Mouse (Mus musculus) forebrain, embryonic 11.5 days (tissue): ENCODE results near the gene Spink2. TPM values are rescaled to one million over a fixed set of nuclear protein-coding genes. Genes with fewer than 3 reads are reported as not detected.
"Not testable (repeated sequence)": the region's sequence is repeated elsewhere in the genome, so short reads cannot be mapped to it uniquely, and the experiment has no call there.

Experiments used
- ATAC-seq: fragments of 200-750 bp; cut with Nextera tagmentation; replicated peaks from 2 replicates; pipeline ENCODE4 v1.8.0; 2017; ENCODE audit warnings: moderate TSS enrichment; ENCODE audit not compliant: low FRiP score
- DNase-seq: peaks from one replicate; pipeline ENCODE4 v3.0.0-alpha.2; 2017; ENCODE audit warnings: low spot score
- H3K27ac ChIP-seq: fragments of 300-500 bp; sonication (generic); 2 replicates; pipeline ENCODE4 v1.5.1; 2014; ENCODE audit warnings: low read depth, low read length
- H3K27me3 ChIP-seq: fragments of 300-500 bp; sonication (generic); 2 replicates; pipeline ENCODE4 v1.6.1; 2014; ENCODE audit warnings: mild to moderate bottlenecking, low read length, mixed read lengths; ENCODE audit not compliant: control insufficient read depth, insufficient read depth
- H3K36me3 ChIP-seq: fragments of 300-500 bp; sonication (generic); 2 replicates; pipeline ENCODE4 v1.6.1; 2014; ENCODE audit warnings: mild to moderate bottlenecking, low read length, moderate library complexity, mixed read lengths; ENCODE audit not compliant: control insufficient read depth, insufficient read depth
- H3K4me1 ChIP-seq: fragments of 300-500 bp; sonication (generic); replicated peaks from 2 replicates; pipeline ENCODE4 v1.6.1; 2014; ENCODE audit warnings: low read length, mixed read lengths; ENCODE audit not compliant: control insufficient read depth, insufficient read depth
- H3K4me2 ChIP-seq: fragments of 300-500 bp; sonication (generic); 2 replicates; pipeline ENCODE4 v1.6.1; 2014; ENCODE audit warnings: low read depth, mild to moderate bottlenecking, low read length, moderate library complexity, mixed read lengths; ENCODE audit not compliant: severe bottlenecking
- H3K4me3 ChIP-seq: fragments of 300-500 bp; sonication (generic); 2 replicates; pipeline ENCODE4 v1.5.1; 2014; ENCODE audit warnings: low read depth, low read length
- H3K9ac ChIP-seq: fragments of 300-500 bp; sonication (generic); 2 replicates; pipeline ENCODE4 v1.6.1; 2014; ENCODE audit warnings: low read length
- H3K9me3 ChIP-seq: fragments of 300-500 bp; sonication (generic); 2 replicates; pipeline ENCODE4 v1.6.1; 2016; ENCODE audit warnings: low read length, mixed read lengths; ENCODE audit not compliant: control insufficient read depth
- WGBS: fragments of 180-500 bp; shearing (Covaris S2); extraction: QIAGEN DNeasy Blood & Tissue Kit; methylation state at CpG from one replicate; pipeline ENCODE4 v1.1.7; 2014; 5-methylcytosine and 5-hydroxymethylcytosine counted together
- polyA plus RNA-seq: library from polyadenylated mRNA; unstranded; fragments of >200 nt; fragmentation: Nextera tagmentation; extraction: Ambion mirVana; gene quantifications from 2 replicates; pipeline ENCODE4 v1.2.1, GENCODE M21; 2014

Gene Spink2
- polyA plus RNA-seq, 1 experiment from 2014 or later: 1.2 TPM

GRCm38 (mm10) chr5:77245787-77246671 is 34.8 kb upstream of the Spink2 start:
- Histone ChIP-seq H3K4me1 (no peaks in the 10 kb centered on the region; the same call in 1 of the 2 replicates), H3K27ac (peak overlapping the region; percentile 76), H3K27me3 (no peaks in the 10 kb centered on the region), H3K4me2 (peak overlapping the region; percentile 46), H3K9ac (0 out of 2 replicates have a peak overlapping the region, but pooled peaks have one; percentile 2), H3K36me3 (no peaks in the 10 kb centered on the region), H3K9me3 (no peaks in the 10 kb centered on the region), H3K4me3 (peak overlapping the region; percentile 11)
- peak; percentile 64 for DNase-seq
- peak; percentile 85 for ATAC-seq
- 28% methylated on average over 26 of the region's 26 CpGs for WGBS

GRCm38 (mm10) chr5:77245463-77245786 is 34.2 kb upstream of the Spink2 start:
- Histone ChIP-seq H3K36me3 (no peaks in the 10 kb centered on the region), H3K4me3 (peak overlapping the region; percentile 11; the same call in 1 of the 2 replicates), H3K27me3 (no peaks in the 10 kb centered on the region), H3K9me3 (no peaks in the 10 kb centered on the region), H3K9ac (0 out of 2 replicates have a peak overlapping the region, but pooled peaks have one; percentile 2), H3K4me2 (peak overlapping the region; percentile 46), H3K27ac (peak overlapping the region; percentile 76), H3K4me1 (no peaks in the 10 kb centered on the region; the same call in 1 of the 2 replicates)
- DNase-seq (peak; percentile 68), ATAC-seq (peak; percentile 67; the same call in 1 of the 2 replicates)
- WGBS: 39% methylated on average over 7 of the region's 7 CpGs

GRCm38 (mm10) chr5:77244331-77244987 is 33.2 kb upstream of the Spink2 start:
- DNase-seq: no peak
- Histone ChIP-seq H3K4me2 (no peak overlapping the region), H3K9me3 (no peaks in the 10 kb centered on the region), H3K27me3 (no peaks in the 10 kb centered on the region), H3K9ac (no peak overlapping the region), H3K4me3 (no peak overlapping the region), H3K36me3 (no peaks in the 10 kb centered on the region), H3K4me1 (no peaks in the 10 kb centered on the region; the same call in 1 of the 2 replicates), H3K27ac (no peak overlapping the region)
- ATAC-seq: 0 out of 2 replicates have a peak, but pooled peaks have one; percentile 34
- 42% methylated on average over 8 of the region's 8 CpGs for WGBS

GRCm38 (mm10) chr5:77237104-77237503 is 25.8 kb upstream of the Spink2 start:
- Histone ChIP-seq H3K27me3 (no peaks in the 10 kb centered on the region), H3K4me1 (no peaks in the 10 kb centered on the region), H3K9me3 (no peaks in the 10 kb centered on the region), H3K9ac (no peak overlapping the region), H3K4me2 (no peak overlapping the region), H3K36me3 (no peaks in the 10 kb centered on the region), H3K27ac (no peak overlapping the region), H3K4me3 (no peak overlapping the region)
- no peak for ATAC-seq
- DNase-seq: no peak
- WGBS: 78% methylated on average over 2 of the region's 2 CpGs

- Histone ChIP-seq H3K4me1 (no peaks in the 10 kb centered on the region), H3K27ac (no peak overlapping the region), H3K9ac (no peak overlapping the region), H3K4me2 (no peak overlapping the region), H3K27me3 (no peaks in the 10 kb centered on the region), H3K36me3 (no peaks in the 10 kb centered on the region), H3K9me3 (no peaks in the 10 kb centered on the region), H3K4me3 (no peak overlapping the region)
- 35% methylated on average over 3 of the region's 3 CpGs for WGBS
- DNase-seq (no peak), ATAC-seq (no peak)
Measured at GRCm38 (mm10) chr5:77234921-77235320, 23.6 kb upstream of the Spink2 start.

GRCm38 (mm10) chr5:77231863-77232262 is 20.6 kb upstream of the Spink2 start:
- 93% methylated on average over 4 of the region's 4 CpGs for WGBS
- not testable (repeated sequence) for ATAC-seq

DNA sequence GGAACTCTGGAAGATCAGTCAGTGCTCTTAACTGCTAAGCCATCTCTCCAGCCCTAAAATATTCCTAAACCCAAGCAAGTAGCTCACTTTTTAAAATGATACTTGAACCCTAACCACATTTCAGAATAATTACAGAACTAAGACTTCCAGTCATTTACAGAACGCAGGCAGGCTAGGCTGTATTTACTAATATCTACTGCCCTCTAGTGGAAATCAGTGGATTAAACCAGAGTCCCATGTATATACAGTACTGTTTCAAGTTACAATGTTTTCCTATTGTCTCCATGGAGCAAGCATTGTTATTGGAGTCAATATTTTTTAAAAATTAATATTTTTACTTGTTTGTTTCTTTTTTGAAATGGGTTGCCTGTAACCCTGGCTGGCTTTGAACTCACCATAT is 17.7 kb upstream of the Spink2 start:
- 49% methylated on average over 1 of the region's 1 CpGs for WGBS
- Histone ChIP-seq H3K9me3 (no peaks in the 10 kb centered on the region), H3K4me2 (no peak overlapping the region), H3K4me3 (no peak overlapping the region), H3K36me3 (no peaks in the 10 kb centered on the region), H3K27ac (no peak overlapping the region), H3K4me1 (no peaks in the 10 kb centered on the region), H3K27me3 (no peaks in the 10 kb centered on the region), H3K9ac (no peak overlapping the region)
- ATAC-seq (0 out of 2 replicates have a peak, but pooled peaks have one; percentile 55), DNase-seq (no peak)

More at GRCm38 (mm10) chr5:77231863-77232262, 20.6 kb upstream of the Spink2 start:
- not testable (repeated sequence) for H3K4me1 ChIP-seq, H3K9ac ChIP-seq, H3K27me3 ChIP-seq, DNase-seq, H3K4me3 ChIP-seq, H3K27ac ChIP-seq, H3K4me2 ChIP-seq, H3K9me3 ChIP-seq, H3K36me3 ChIP-seq

DNA sequence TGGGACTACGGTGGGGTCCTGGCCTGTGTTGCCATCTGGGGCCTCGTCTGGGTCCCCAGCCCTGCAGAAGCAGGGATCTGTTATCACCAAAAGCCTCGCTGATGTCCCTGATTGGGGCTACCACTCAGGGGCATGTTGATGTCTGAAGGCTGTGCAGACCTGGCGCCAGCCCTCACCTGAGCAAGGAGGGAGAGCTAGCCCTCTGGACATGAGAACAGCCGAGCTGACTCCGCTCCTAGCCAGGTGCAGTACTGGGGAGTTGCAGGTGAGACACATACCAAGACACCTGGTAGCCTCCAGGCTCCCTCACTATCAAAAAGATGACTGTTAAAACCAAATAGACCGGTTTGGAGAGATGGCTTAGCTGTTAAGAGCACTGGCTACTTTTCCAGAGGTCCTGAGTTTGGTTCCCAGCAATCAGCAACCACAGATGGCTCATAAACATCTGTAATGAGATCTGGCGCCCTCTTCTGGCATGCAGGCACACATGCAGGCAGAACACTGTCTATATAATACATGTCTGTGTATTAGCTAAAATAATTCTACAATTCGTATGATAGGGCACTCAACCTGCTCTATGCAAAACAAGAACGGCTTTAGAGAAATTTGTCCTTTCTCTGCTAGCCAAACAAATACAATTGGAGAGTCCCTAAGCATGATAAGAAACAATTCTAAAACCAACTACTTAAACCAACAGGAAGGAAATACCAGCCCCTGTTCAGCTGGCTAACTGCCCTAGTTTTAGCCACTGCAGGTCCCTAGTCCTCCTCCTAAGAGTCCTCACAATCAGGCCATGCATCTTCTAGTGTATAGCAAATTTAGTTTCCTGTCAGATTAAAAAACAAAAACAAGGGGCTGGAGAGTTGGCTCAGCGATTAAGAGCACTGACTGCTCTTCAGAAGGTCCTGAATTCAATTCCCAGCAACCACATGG is 12.0 kb upstream of the Spink2 start:
- Histone ChIP-seq H3K9me3 (no peaks in the 10 kb centered on the region), H3K9ac (no peak overlapping the region), H3K27ac (no peak overlapping the region), H3K4me1 (no peaks in the 10 kb centered on the region), H3K27me3 (no peaks in the 10 kb centered on the region), H3K4me2 (no peak overlapping the region), H3K36me3 (no peaks in the 10 kb centered on the region), H3K4me3 (no peak overlapping the region)
- 75% methylated on average over 11 of the region's 11 CpGs for WGBS
- DNase-seq (no peak), ATAC-seq (no peak)
